Mouse (Mus musculus) mesoderm, embryonic 11.5 days (tissue): Measurements from ENCODE around the gene Zfp653.

Experiments used
- DNase-seq: peaks from one replicate; pipeline ENCODE4 v3.0.0-alpha.2; 2012; ENCODE audit warnings: low read depth, low spot score

The Zfp653 gene

DNA sequence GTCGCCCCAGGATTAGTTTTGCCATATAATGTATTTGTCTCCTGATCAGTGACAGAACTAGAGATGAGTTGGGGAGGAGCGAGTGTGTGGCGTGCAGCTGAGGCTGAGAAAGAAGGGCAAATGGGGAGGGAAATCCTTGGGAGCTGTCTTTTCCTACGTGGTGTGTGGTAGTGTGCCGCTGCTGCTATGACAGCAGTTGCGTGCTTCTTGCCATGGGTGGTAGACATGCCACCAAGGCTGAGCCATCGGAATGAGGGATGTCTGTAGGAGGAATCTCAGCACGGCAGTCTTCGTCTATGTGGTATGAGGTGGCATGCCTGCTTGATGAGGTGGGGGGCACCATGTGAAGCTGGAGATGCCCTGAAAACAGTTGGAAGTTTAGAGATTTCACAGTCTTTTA is 40.8 kb downstream of the Zfp653 start:
- DNase-seq, result no peak

DNA sequence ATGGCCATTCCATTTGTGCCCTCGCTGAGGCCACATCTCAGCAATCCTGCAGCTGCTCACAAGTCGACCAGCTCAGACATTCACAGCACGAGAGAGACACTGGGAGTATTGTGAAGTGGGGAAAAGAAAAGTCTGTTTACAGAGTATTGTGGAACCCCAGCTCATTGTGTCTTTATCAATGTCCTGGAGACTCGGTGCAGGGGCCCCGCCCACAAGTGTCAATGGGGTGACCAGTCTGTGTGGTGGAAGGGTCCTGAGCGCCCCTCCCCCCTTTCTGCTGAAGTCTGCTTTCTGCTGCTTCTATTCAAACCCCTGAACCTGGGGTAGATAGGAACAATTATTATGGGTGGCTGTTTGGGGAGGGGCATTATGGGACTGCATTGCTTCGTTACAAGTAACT is 42.7 kb downstream of the Zfp653 start:
- peak; percentile 36 for DNase-seq

DNA sequence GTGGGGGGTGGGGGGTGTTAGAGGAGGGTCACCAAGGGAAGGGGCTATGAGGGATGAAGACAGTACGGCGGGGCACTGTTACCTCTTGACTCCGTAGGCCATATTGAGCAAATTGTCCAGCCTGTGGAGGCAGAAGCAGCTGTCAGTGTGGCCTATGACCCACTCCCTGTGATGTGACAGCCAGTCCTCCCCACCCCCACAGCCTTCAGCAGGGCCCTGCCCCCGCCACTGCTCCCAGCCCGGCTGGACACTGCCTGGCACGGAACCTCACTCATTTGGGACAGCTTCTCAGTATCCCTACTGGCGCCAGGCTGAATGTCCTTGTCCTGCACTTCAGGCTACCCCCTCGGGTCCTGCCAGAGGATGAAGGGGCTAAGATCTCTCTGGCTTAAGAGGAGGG is 46.6 kb downstream of the Zfp653 start:
- DNase-seq, result no peak

DNA sequence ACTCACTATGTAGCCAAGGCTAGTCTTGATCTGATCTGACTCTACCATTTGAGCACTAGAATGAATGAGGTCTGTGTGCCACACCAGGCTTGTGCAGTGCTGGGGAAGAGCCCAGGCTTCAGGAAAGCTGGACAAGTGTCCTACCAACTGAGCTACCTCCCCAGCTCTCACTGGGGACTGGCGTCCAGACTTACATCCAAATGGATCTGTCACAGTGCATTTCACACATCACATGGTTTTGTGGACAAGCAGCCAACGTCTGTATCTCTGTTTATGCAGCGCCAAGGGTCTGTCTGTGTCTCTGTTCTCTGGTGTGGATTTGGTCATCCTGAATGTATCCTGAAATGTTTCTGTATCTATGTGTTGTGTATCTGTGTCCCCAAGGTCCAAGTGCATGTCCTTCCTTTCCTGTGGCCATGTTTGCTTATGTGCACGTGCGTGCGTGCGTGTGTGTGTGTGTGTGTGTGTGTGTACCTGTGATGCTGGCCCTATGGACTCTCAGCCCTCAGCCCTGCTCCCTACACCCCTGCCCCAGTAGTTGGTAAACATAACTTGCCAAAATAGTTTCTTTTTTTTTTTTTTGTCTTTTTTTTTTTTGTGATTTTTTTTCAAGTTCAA is 53.9 kb downstream of the Zfp653 start:
- no peak for DNase-seq

DNA sequence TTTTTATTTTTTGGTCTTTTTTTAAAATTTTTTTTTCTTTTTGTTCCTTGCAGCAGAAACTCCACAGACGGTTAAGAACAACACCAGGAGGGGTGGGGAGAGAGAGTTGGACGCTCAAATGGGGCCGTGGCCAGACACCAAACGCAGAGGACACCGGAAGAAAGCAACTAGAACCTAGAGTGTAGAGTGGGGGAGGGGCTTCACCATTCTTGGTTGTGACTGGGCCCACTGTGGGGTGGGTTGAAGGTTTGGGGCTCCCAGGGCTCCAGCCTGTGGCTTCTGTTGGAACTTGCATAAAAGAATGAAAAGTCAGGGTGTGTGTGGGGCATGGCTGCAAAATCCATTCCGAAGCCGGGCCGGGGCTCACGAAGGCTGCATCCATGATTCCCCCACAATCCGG is 54.9 kb downstream of the Zfp653 start:
- no peak for DNase-seq

DNA sequence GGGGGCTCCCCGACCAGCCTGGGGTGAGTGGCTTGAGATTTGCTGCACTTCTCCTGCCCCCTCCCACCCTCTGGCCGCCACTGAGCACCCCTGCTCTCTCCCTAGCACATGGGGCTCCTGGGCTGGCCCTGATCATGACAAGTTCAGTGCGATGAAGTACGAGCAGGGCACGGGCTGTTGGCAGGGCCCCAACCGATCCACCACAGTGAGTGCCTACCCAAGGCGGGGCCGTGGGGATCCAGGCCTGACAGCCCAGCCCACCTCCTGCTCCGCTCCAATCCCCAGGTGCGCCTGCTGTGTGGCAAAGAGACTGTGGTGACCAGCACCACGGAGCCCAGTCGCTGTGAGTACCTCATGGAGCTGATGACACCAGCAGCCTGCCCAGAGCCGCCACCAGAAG is 58.4 kb downstream of the Zfp653 start:
- no peak for DNase-seq

DNA sequence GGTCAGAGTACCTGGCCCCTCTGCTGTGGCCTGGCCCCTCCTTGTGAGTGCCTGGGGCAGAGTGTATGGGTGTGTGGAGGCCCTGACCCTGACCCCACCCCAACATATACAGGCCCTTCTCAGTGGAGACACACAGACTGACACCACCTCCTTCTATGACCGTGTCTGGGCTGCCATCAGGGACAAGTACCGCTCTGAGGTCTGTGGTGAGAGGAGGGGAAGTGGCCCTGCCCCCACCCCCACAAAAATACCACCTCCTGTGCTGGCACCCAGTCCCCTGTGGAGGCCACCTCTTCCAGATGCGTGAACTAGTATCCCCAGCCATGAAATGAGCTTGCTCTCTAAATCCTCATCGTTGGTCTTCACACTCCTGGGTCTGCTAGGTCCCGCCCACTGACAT is 60.1 kb downstream of the Zfp653 start:
- DNase-seq, result no peak
